Mouse (Mus musculus): Measurements from ENCODE around the gene Sycn.
A peak's percentile ranks its signal among the peaks of the same experiment; 100 is the strongest.

The Sycn gene

GRCm38 (mm10) chr7:28558486-28558885 is 17.8 kb downstream of the Sycn start:
- DNase-seq (ENCODE audit: low spot score) = no peak

DNA sequence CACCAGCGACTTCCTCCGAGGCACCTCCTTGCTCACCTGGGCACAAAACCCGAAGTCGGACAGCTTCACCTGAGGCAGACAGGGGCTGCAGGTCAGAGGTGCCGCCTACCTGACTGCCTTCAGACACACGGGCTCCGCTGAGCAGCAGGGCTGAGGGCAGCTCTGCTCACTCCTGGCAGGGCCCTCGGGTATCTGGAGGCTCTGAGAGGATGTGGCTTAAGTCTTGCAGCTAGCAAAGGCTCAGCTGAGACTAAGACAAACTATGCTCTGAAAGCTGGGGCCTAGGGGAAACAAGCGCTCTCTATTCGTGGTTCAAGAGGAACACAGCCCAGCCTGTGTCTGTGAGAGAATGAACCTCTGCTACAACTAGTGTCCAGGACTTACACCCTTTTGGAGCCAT is 20.2 kb downstream of the Sycn start:
- DNase-seq (ENCODE audit: low spot score) = no peak

GRCm38 (mm10) chr7:28561967-28562366 is 21.3 kb downstream of the Sycn start:
- DNase-seq (ENCODE audit: low spot score) = no peak

DNA sequence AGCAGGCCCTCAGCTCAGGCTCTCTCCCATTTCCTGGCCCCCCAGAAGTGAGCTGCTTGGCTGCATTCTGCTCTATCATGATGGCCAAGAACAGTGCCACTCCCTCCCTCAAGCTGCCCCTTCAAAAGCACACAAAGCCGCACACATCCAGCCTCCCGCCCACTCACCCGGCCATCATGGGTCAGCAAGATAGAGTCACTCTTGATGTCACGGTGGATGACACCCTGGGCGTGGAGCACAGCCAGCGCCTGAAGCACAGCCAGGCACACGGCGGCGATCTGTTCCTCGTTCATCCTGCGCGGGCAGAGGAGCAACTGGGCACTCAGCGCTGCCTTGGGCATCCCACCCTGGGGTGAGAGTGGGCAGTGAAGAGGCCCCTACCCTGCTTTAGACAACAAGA is 21.7 kb downstream of the Sycn start:
- DNase-seq (ENCODE audit: low spot score) = no peak

- no peak for DNase-seq (ENCODE audit: low spot score)
These were observed 22.3 kb downstream of the Sycn start for GRCm38 (mm10) chr7:28562951-28563350.

DNA sequence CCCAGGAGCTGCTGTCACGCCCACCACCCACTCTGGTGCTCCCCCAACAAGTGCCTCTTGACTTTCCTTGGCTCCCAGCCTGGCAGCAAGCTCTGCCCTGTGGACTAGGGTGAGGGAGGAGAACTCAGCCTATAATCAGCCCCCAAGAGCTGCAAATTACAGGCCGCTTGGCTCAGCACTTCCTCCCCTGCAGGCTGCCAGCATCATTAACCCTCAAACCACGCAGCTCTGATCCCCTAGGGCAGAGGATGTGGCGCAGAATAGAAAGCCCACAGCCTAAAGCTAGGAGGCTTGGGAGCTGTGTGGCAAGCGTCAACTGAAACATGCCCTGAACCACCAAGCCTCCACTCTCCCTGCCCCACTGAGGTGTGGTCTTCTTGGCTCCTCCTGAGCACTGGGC is 24.7 kb downstream of the Sycn start:
- DNase-seq (ENCODE audit: low spot score) = no peak

- DNase-seq (ENCODE audit: low spot score) = no peak
These were observed 26.9 kb downstream of the Sycn start for GRCm38 (mm10) chr7:28567539-28567938.

GRCm38 (mm10) chr7:28568253-28568652 is 27.6 kb downstream of the Sycn start:
- DNase-seq (ENCODE audit: low spot score) = peak; percentile 64

DNA sequence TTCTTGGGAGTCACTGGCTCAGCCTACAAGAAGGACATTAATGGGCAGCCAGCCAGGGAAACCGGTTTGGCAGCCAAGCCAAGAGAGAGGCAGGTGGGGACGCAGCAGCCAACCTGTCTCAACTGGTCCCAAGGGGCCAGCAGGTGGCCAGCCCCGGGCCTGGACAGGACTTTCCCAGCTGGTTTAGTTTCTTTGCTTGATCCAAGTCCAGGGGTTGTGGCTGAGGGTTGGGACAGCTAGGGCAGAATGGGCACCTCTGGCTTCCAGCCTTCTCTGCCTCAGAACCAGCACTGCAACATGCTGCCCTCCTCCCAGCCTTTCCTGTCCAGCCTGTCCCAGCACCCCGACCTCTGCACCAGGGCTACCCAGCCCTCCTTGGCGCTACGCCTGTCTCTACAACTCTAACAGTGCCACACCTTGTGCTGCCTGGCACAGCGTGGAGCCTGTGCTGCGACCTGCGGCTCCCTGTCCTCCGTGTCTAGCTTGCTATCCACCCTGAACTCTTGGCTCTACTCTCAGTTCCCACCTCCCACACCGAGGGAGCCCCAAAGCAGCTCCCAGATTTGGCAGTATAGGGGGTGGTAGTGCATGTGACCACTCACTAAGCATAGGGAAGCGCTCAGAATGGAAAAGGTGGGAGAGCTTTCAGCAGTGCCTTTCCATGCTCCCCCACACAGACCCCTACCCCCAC is 29.8 kb downstream of the Sycn start:
- DNase-seq (ENCODE audit: low spot score) = peak; percentile 52

DNA sequence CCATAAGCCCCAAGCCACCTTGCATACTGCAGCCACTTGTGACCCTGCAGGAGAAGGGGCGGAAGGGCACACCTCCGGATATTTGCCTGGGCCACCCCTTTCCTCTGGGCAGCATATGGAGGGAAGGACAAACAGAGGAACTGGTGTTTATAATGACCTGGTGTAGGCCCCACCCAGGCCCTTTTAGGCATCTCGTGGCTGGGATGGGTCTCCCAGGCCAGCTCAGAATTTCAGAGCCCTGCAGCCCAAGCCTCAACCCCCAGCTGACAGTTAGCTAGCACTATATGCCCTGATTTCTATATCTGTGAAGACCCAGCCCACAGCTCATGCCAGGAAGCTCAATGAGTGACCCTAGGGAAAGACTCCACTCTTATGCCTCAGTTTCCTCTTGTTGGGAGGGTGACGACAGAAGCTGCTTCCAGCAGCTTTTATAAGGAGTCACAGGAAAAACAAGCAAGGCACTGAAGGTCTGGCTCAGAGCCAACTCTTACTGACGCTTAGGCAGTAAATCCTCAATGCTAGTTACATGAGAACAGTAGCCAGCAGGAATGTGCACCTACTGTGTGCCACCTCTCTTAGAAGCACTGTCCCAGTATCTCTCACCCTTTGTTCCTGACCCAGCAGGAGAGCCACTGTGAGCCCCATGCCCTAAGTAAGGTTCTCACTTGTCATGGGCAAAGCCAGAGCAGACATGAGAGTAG is 30.4 kb downstream of the Sycn start:
- no peak for DNase-seq (ENCODE audit: low spot score)

DNA sequence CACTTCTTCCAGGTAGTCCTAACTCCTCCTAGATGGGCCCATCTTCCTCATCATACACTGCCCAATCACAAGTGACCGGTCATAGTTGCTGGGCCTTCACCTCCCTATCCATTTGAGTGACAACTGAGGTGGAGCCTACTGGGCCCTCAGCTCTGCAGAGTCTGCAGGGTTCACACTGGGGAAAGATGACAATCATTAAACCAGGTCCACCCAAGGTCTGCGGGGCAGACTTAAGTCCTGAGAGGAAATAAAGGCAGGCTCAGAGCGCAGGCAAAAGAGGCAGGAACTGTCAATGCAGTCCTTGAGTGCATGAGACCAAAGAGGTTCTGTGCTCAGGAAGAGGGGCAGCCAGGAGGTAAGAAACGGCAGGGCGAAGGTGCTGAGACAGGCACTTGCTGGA is 32.0 kb downstream of the Sycn start:
- DNase-seq (ENCODE audit: low spot score) = no peak

- DNase-seq (ENCODE audit: low spot score) = no peak
These were observed 32.6 kb downstream of the Sycn start for GRCm38 (mm10) chr7:28573236-28573635.

- no peak for DNase-seq (ENCODE audit: low spot score)
These were observed 34.9 kb downstream of the Sycn start for GRCm38 (mm10) chr7:28575597-28575996.

GRCm38 (mm10) chr7:28576271-28576914 is 35.7 kb downstream of the Sycn start:
- DNase-seq (ENCODE audit: low spot score) = no peak

GRCm38 (mm10) chr7:28577826-28578542 is 37.3 kb downstream of the Sycn start:
- peak; percentile 53 for DNase-seq (ENCODE audit: low spot score)

- DNase-seq (ENCODE audit: low spot score) = no peak
These were observed 37.9 kb downstream of the Sycn start for GRCm38 (mm10) chr7:28578543-28579053.

- no peak for DNase-seq (ENCODE audit: low spot score)
These were observed 39.1 kb downstream of the Sycn start for GRCm38 (mm10) chr7:28579826-28580225.

GRCm38 (mm10) chr7:28581721-28582120 is 41.0 kb downstream of the Sycn start:
- DNase-seq (ENCODE audit: low spot score) = no peak

DNA sequence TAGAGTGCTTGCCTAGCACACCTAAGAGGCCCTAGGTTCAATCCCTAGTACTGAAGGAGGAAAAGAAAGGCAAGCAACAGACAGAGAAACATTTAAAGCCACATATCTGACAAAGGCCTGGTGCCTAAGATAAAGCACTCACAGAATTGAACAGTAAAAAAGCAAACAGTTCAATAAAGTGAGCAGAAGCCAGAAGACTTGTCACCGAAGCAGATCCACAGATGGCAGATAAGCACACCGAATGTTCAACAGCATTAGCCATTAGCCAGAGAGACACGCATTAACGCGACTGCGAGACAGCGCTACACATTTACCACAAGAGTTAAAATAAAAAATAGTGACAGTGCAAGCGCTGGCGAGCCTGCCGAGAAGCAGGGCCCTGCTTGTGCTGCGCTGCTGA is 42.2 kb downstream of the Sycn start:
- no peak for DNase-seq (ENCODE audit: low spot score)

- no peak for DNase-seq (ENCODE audit: low spot score)
These were observed 43.1 kb downstream of the Sycn start for GRCm38 (mm10) chr7:28583570-28584344.

DNA sequence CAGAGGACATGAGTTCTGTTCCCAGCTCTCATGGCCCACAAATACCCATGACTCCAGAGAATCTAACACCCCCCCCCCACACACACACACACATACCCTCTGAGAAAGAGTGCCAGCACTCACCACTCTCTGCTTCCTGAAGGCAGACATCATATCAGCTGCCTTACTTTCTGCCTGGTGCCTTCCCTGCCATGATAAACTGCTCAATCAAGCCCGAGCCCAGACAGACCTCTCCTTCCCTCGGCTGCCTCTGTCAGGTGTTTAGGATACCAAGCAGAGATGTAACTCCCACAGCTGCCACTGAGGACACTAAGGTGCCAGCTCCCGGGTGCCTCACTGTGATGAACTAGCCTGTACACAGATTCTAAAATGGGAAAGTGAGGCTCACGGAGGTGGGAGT is 43.8 kb downstream of the Sycn start:
- no peak for DNase-seq (ENCODE audit: low spot score)

- no peak for DNase-seq (ENCODE audit: low spot score)
These were observed 44.3 kb downstream of the Sycn start for GRCm38 (mm10) chr7:28585001-28585400.

Data from embryo, embryonic 10 days (tissue).